Mouse (Mus musculus): ENCODE results near the gene Gm10961. TPM values are rescaled to one million over a fixed set of nuclear protein-coding genes. Genes with fewer than 3 reads are reported as not detected.

Gm10961 gene
- polyA plus RNA-seq, 1 experiment = not detected

GRCm38 (mm10) chr3:107632786-107633185, 1.7 kb downstream of the Gm10961 start:
- TF ChIP-seq GATA1 (IDR thresholded peaks at IDR 0.05; ENCODE audit: low read length) = no peak

- TF ChIP-seq GATA1 (IDR thresholded peaks at IDR 0.05; ENCODE audit: low read length) = no peak
Measured at GRCm38 (mm10) chr3:107633906-107634305, 2.8 kb downstream of the Gm10961 start.

GRCm38 (mm10) chr3:107635836-107636235, 4.7 kb downstream of the Gm10961 start:
- no peak for TF ChIP-seq GATA1 (IDR thresholded peaks at IDR 0.05; ENCODE audit: low read length)

- TF ChIP-seq GATA1 (IDR thresholded peaks at IDR 0.05; ENCODE audit: low read length) = no peak
Measured at GRCm38 (mm10) chr3:107636236-107636635, 5.1 kb downstream of the Gm10961 start.

GRCm38 (mm10) chr3:107637606-107638172, 6.6 kb downstream of the Gm10961 start:
- no peak for TF ChIP-seq GATA1 (IDR thresholded peaks at IDR 0.05; ENCODE audit: low read length)

GRCm38 (mm10) chr3:107646947-107647346, 15.8 kb downstream of the Gm10961 start:
- no peak for TF ChIP-seq GATA1 (IDR thresholded peaks at IDR 0.05; ENCODE audit: low read length)

GRCm38 (mm10) chr3:107652968-107653367, 21.8 kb downstream of the Gm10961 start:
- no peak for TF ChIP-seq GATA1 (IDR thresholded peaks at IDR 0.05; ENCODE audit: low read length)

GRCm38 (mm10) chr3:107654861-107655260, 23.7 kb downstream of the Gm10961 start:
- TF ChIP-seq GATA1 (IDR thresholded peaks at IDR 0.05; ENCODE audit: low read length) = no peak

- TF ChIP-seq GATA1 (IDR thresholded peaks at IDR 0.05; ENCODE audit: low read length) = no peak
Measured at GRCm38 (mm10) chr3:107655491-107655890, 24.4 kb downstream of the Gm10961 start.

- TF ChIP-seq GATA1 (IDR thresholded peaks at IDR 0.05; ENCODE audit: low read length) = no peak
Measured at GRCm38 (mm10) chr3:107656151-107656550, 25.0 kb downstream of the Gm10961 start.

GRCm38 (mm10) chr3:107656888-107657287, 25.8 kb downstream of the Gm10961 start:
- TF ChIP-seq GATA1 (IDR thresholded peaks at IDR 0.05; ENCODE audit: low read length) = no peak

GRCm38 (mm10) chr3:107659000-107659399, 27.9 kb downstream of the Gm10961 start:
- TF ChIP-seq GATA1 (IDR thresholded peaks at IDR 0.05; ENCODE audit: low read length) = no peak

- TF ChIP-seq GATA1 (IDR thresholded peaks at IDR 0.05; ENCODE audit: low read length) = no peak
Measured at GRCm38 (mm10) chr3:107664641-107665040, 33.5 kb downstream of the Gm10961 start.

GRCm38 (mm10) chr3:107667426-107667825, 36.3 kb downstream of the Gm10961 start:
- TF ChIP-seq GATA1 (IDR thresholded peaks at IDR 0.05; ENCODE audit: low read length) = no peak

GRCm38 (mm10) chr3:107668786-107669185, 37.7 kb downstream of the Gm10961 start:
- TF ChIP-seq GATA1 (IDR thresholded peaks at IDR 0.05; ENCODE audit: low read length) = no peak

GRCm38 (mm10) chr3:107670500-107670899, 39.4 kb downstream of the Gm10961 start:
- no peak for TF ChIP-seq GATA1 (IDR thresholded peaks at IDR 0.05; ENCODE audit: low read length)

GRCm38 (mm10) chr3:107671509-107671908, 40.4 kb downstream of the Gm10961 start:
- no peak for TF ChIP-seq GATA1 (IDR thresholded peaks at IDR 0.05; ENCODE audit: low read length)
